Mouse (Mus musculus) small intestine, adult 2 months (tissue): Measurements from ENCODE around the gene Nup133.

Experiments used
- CTCF ChIP-seq: fragments of 200-500 bp; IDR thresholded peaks from 2 replicates; pipeline ENCODE4 v1.5.1; 2012; ENCODE audit warnings: low read depth, mild to moderate bottlenecking, control low read depth, inconsistent platforms, low read length, moderate library complexity, mixed read lengths; ENCODE audit not compliant: insufficient replicate concordance, insufficient read length; ENCODE audit errors: extremely low read depth
- POLR2A ChIP-seq: fragments of 200-500 bp; IDR thresholded peaks from 2 replicates; pipeline ENCODE4 v1.6.1; 2012; ENCODE audit warnings: low read depth, mild to moderate bottlenecking, control low read depth, inconsistent platforms, low read length, moderate library complexity

DNA sequence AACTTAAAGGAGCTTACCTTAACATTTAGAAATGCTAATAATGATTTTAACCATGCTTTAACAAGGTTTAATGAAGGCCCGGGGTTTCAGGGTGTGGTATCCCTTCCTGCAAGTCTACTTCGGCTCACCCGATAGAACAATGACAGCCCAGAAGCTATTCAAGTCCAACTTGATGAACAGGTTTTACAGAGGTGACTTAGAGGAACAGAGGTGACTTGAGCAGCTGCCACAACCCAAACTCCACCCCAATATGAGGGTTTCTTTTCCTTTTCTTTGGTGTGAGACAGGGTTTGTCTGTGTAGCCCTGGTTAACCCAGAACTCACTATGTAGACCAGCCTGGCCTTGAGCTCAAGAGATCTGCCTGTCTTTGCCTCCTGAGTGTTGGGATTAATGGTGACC lies 44.9 kb upstream of the Nup133 start:
- TF ChIP-seq CTCF, result no peak
- no peak for TF ChIP-seq POLR2A
